Mouse (Mus musculus) hindbrain, postnatal 0 days (tissue): ENCODE results near the gene Wnk2. TPM values are rescaled to one million over a fixed set of nuclear protein-coding genes. Genes with fewer than 3 reads are reported as not detected.
A peak's percentile ranks its signal among the peaks of the same experiment; 100 is the strongest.

Experiments
- ATAC-seq: fragments of 200-750 bp; cut with Nextera tagmentation; 2 replicates; pipeline ENCODE4 v1.8.0; 2017; ENCODE audit warnings: mild to moderate bottlenecking, moderate TSS enrichment, moderate library complexity
- DNase-seq: peaks from one replicate; pipeline ENCODE4 v3.0.0-alpha.2; 2015; ENCODE audit warnings: low spot score
- H3K27ac ChIP-seq: fragments of 300-500 bp; sonication (generic); 2 replicates; pipeline ENCODE4 v1.5.1; 2014; ENCODE audit warnings: mild to moderate bottlenecking
- H3K27me3 ChIP-seq: fragments of 300-500 bp; sonication (generic); 2 replicates; pipeline ENCODE4 v1.6.1; 2014; ENCODE audit warnings: low read length, mixed read lengths; ENCODE audit not compliant: insufficient read depth
- H3K36me3 ChIP-seq: fragments of 300-500 bp; sonication (generic); 2 replicates; pipeline ENCODE4 v1.6.1; 2014; ENCODE audit warnings: low read length, mixed read lengths; ENCODE audit not compliant: insufficient read depth
- H3K4me1 ChIP-seq: fragments of 300-500 bp; sonication (generic); 2 replicates; pipeline ENCODE4 v1.6.1; 2014; ENCODE audit warnings: antibody characterized with exemption, low read length, mixed read lengths; ENCODE audit not compliant: insufficient read depth
- H3K4me2 ChIP-seq: fragments of 300-500 bp; sonication (generic); 2 replicates; pipeline ENCODE4 v1.6.1; 2014; ENCODE audit warnings: low read depth, mild to moderate bottlenecking, low read length, moderate library complexity, mixed read lengths
- H3K4me3 ChIP-seq: fragments of 300-500 bp; sonication (generic); 2 replicates; pipeline ENCODE4 v1.5.1; 2014; ENCODE audit warnings: low read length
- H3K9ac ChIP-seq: fragments of 300-500 bp; sonication (generic); replicated peaks from 2 replicates; pipeline ENCODE4 v1.6.1; 2014; ENCODE audit warnings: mild to moderate bottlenecking, low read length, moderate library complexity, mixed read lengths
- H3K9me3 ChIP-seq: fragments of 300-500 bp; sonication (generic); 2 replicates; pipeline ENCODE4 v1.6.1; 2016; ENCODE audit warnings: low read length, mixed read lengths
- CTCF ChIP-seq: IDR thresholded peaks from 2 replicates; pipeline ENCODE4 v1.5.1; 2016; ENCODE audit warnings: antibody characterized with exemption, control low read depth, low read depth
- WGBS: fragments of 180-500 bp; shearing (Covaris S2); extraction: QIAGEN DNeasy Blood & Tissue Kit; methylation state at CpG from one replicate; pipeline ENCODE4 v1.1.7; 2014; 5-methylcytosine and 5-hydroxymethylcytosine counted together
- polyA plus RNA-seq: library from polyadenylated mRNA; unstranded; fragments of >200 nt; fragmentation: Nextera tagmentation; extraction: Ambion mirVana; gene quantifications from 2 replicates; pipeline ENCODE4 v1.2.1, GENCODE M21; 2015
- total RNA-seq: library from RNA; depleted of rRNA; stranded (reverse); fragments of >200 nt; gene quantifications from 2 replicates; pipeline ENCODE4 v1.2.3, GENCODE M21; 2014

Wnk2 gene
- total and polyA plus RNA-seq, 2 experiments from 2014 or later = 15.1 to 63.8 TPM

GRCm38 (mm10) chr13:49191673-49192035 lies 43.8 kb upstream of the Wnk2 start:
- no peak overlapping the region for H3K4me2 ChIP-seq
- no peak overlapping the region for H3K27ac ChIP-seq
- ATAC-seq = no peak
- no peak for TF ChIP-seq CTCF
- H3K36me3 ChIP-seq = peaks cover 9% of the 10 kb centered on the region; the same call in 1 of the 2 replicates
- H3K4me1 ChIP-seq = peaks cover 8% of the 10 kb centered on the region
- WGBS = 60% methylated on average over 5 of the region's 5 CpGs
- H3K27me3 ChIP-seq = no peaks in the 10 kb centered on the region
- no peak overlapping the region for H3K4me3 ChIP-seq
- no peak overlapping the region for H3K9ac ChIP-seq
- no peak for DNase-seq
- no peaks in the 10 kb centered on the region for H3K9me3 ChIP-seq

GRCm38 (mm10) chr13:49190876-49191672 lies 43.3 kb upstream of the Wnk2 start:
- Histone ChIP-seq H3K27ac (no peak overlapping the region), H3K36me3 (peaks cover 6% of the 10 kb centered on the region; the same call in 1 of the 2 replicates), H3K4me3 (no peak overlapping the region), H3K9me3 (no peaks in the 10 kb centered on the region), H3K4me1 (peaks cover 8% of the 10 kb centered on the region), H3K4me2 (no peak overlapping the region), H3K27me3 (no peaks in the 10 kb centered on the region), H3K9ac (no peak overlapping the region)
- 75% methylated on average over 7 of the region's 7 CpGs for WGBS
- ATAC-seq (no peak), DNase-seq (no peak)
- no peak for TF ChIP-seq CTCF

DNA sequence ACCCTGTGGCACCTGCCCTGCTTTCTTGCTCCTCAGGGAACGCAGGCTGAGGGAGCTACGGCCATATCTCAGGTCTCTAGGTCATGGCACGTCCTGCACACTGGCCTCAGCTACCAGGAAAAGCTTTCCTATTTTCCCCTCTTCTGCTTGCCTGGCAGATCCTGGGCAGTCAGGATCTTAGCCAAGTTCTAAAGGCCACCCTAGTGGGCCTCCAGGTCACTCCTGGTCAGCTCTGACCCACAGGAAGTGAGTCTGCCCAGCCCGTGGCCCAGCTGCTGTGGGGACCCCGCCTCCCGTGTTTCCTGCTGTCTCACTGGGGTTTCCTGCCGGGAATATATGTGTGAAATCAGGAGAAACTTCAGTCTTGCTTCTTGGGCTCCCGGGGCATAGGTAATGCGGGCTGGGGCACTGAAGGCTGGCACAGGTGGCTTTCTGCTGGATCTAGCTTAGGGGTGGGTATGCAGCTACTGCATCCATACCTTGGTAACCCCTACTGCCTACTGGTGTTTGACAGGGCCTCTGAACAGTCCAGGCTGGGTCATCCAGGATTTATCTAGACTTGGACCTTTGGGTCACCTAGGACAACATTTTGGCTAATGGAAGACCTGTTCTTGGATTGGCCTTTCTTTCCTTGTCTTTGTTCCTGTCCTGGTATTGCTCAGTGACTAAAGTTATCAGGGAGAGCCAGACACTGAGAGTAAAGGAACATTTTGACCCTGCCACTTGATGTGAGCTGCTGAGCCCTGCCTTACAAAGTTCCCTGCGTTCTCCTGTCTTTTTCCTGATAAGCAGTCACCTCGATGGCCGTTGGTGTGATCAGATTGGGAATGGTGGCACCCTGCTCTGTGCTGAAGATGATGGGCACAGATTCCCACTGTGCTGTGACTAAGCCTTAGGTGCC lies 42.4 kb upstream of the Wnk2 start:
- Histone ChIP-seq H3K4me1 (peaks cover 8% of the 10 kb centered on the region), H3K4me3 (no peak overlapping the region), H3K9ac (no peak overlapping the region), H3K27ac (no peak overlapping the region), H3K4me2 (no peak overlapping the region), H3K27me3 (no peaks in the 10 kb centered on the region), H3K36me3 (no peaks in the 10 kb centered on the region; the same call in 1 of the 2 replicates), H3K9me3 (no peaks in the 10 kb centered on the region)
- WGBS = 77% methylated on average over 12 of the region's 12 CpGs
- DNase-seq = no peak
- TF ChIP-seq CTCF = no peak
- ATAC-seq = no peak

DNA sequence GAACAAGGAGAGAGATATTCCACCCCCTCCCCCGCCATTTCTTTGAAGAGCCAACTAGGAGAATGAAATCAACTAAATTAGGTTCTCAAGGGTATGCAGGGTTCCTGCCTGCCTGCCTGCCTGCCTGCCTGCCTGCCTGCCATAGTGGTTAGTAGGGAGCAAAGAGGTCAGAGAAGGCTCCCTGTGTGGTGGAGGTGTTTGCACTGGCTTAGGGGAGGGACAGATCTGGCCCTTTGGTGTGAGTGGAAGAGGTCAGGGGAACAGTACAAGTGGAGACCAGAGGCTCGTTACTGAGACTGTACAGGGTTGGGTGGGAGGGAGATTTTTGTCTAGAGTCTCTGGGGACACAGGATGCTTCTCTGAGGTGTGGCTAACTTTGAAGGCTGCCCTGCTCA lies 41.1 kb upstream of the Wnk2 start:
- H3K4me2 ChIP-seq = peak overlapping the region; percentile 100; the same call in 1 of the 2 replicates
- no peak for ATAC-seq
- TF ChIP-seq CTCF = no peak
- H3K36me3 ChIP-seq = no peaks in the 10 kb centered on the region
- no peaks in the 10 kb centered on the region for H3K9me3 ChIP-seq
- no peak overlapping the region for H3K27ac ChIP-seq
- no peak for DNase-seq
- H3K9ac ChIP-seq = no peak overlapping the region
- H3K4me3 ChIP-seq = no peak overlapping the region
- no peaks in the 10 kb centered on the region for H3K27me3 ChIP-seq
- WGBS = 59% methylated on average over 2 of the region's 2 CpGs
- H3K4me1 ChIP-seq = peaks cover 8% of the 10 kb centered on the region

GRCm38 (mm10) chr13:49188219-49188965 lies 40.6 kb upstream of the Wnk2 start:
- Histone ChIP-seq H3K4me3 (peak overlapping the region; percentile 74), H3K4me1 (peaks cover 8% of the 10 kb centered on the region), H3K36me3 (no peaks in the 10 kb centered on the region), H3K27ac (peak overlapping the region; percentile 78; the same call in 1 of the 2 replicates), H3K9me3 (no peaks in the 10 kb centered on the region), H3K4me2 (peak overlapping the region; percentile 100), H3K27me3 (no peaks in the 10 kb centered on the region), H3K9ac (peak overlapping the region; percentile 73; the same call in 1 of the 2 replicates)
- no peak for TF ChIP-seq CTCF
- DNase-seq = peak; percentile 10
- no peak for ATAC-seq
- 22% methylated on average over 15 of the region's 15 CpGs for WGBS
